Mouse (Mus musculus) forelimb bud, embryonic 11.5 days (tissue): ENCODE measurements around the gene Umad1.
"Not testable (repeated sequence)": the region's sequence is repeated elsewhere in the genome, so short reads cannot be mapped to it uniquely, and the experiment has no call there.

Source experiments
- DNase-seq: peaks from one replicate; pipeline ENCODE4 v3.0.0-alpha.2; 2012; ENCODE audit warnings: low read depth, low spot score

Umad1 gene

DNA sequence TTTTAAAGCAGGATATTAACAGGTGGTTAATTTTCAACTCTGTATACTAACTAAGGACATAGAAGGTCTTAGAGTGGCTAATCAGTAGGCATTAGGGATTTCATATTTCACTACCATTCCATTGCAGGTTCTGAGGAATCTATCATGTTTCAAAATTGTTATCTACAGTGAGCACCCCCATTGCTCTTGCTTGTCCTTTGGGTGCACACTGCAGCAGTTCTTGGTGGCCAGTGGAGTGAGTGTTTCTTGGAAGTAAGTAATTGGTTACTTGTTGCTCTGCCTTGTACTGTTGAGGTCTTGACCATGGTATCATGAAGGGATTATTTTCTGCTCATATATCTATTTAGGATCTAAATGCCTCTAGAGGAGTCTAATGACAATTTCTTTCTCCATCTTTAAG is 57.1 kb downstream of the Umad1 start:
- DNase-seq = no peak

DNA sequence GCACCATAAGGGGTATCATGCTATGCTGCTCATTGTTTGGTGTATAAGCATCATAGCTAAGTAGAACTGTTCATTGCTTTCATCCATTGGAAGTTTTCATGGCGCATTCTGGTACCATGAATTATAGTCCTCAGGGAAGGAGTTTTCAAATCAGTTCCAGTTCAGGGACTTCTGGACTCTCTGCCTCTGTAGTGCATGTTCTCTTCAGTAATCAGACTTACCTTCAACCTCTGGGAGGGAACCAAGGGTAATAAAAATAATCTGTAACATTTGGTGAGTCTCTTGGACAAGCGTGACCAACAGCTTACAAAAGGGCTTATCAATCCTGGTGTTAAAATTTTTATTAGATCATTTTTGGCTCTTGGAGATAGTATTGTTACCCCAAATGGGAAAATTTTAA is 60.5 kb downstream of the Umad1 start:
- no peak for DNase-seq

DNA sequence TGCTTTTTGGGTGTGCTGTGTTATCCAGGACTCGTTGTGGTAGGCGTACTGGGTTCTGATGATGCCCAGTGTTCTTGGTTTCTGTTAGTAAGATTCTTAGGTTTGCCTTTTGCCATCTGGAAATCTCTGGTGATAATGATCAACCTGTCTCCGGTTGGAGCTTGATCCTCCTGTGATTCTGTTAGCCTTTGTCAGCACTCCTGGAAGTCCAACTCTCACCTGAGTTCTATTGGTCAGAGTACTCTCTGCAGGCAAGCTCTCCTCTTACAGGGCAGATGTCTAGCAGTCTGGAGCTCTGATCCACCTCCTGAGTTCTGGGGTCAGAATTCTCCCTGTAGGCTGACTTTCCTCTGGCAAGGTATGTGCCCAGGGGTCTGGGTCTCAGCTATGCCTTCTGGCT is 72.4 kb downstream of the Umad1 start:
- DNase-seq = not testable (repeated sequence)

DNA sequence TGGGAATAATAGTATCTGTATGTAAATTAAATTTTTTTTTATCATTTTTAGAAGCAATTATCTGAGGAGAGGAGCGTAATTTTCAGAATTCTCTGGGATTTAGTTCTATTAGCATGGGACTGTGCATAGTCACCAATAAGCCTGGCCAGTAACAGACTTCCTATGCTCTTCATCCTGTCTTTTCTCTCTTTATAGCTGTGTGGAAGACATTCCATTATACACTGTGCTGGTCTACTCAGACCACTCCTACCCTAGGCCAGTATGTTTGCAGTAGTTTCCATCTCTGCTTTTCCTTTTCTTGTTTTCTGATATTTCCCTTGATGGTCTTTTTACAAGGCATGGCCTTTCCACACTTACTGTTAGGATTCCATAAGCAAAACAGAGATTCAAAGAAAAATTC is 74.3 kb downstream of the Umad1 start:
- DNase-seq = no peak

DNA sequence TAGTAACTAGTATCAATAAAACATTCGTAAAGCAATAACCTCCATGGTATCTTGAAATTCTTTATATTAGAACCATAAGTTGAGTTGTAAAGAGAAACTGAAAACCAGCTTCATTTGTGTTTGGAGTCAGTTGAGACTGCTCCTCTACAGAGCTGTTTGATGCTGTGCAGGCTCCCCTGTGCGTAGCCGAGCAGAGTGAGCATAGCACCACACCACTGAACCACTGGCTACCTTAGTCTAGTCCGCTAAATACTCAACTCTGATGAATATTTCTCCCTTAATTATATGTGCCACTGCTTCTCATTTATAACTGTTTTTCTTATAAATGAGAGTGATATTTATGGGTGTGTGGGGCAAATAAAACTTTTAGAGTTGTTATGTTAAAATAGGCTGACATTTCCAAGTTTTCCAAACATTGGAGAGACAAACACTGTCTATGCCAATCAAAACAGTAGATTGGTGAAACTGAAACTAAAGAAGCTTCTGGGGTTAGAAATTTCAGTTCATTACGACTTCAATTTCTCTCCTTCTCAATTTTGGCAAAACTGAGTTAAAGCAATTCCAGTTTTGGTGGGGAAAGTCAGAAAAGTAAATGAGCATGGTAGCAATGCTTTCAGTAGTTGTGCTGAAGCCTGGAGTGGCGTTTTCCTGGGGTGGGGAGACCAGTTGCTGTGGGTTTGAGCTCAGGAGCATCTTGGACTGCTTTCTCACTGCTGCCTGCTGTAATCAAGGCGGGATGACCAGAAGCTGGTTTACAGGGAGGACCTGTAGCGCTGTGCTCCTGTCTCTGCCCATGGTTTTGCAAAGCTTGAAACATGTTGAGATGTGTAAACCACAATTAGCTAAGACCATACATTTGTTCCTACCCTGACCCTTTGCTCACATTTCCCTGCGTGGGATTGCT is 77.7 kb downstream of the Umad1 start:
- no peak for DNase-seq

DNA sequence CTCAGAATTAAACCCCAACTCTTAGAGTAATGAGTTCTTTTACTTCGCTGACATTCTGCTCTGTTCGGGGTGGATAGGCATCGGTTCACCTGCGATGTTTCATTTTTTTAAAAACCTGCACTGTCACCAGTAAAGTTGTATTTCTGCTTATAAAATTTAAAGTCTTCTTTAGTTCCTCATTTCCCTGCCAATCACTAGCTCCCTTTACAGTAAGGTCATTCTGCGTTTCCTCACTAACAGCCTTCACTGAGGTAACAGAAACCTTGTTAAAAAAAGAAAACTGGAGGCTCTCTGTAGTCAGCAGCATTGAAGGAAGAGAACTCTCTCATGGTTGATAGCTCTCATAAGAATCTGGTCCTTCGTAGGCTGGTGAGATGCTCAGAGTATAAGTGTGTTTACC is 80.4 kb downstream of the Umad1 start:
- DNase-seq = no peak

DNA sequence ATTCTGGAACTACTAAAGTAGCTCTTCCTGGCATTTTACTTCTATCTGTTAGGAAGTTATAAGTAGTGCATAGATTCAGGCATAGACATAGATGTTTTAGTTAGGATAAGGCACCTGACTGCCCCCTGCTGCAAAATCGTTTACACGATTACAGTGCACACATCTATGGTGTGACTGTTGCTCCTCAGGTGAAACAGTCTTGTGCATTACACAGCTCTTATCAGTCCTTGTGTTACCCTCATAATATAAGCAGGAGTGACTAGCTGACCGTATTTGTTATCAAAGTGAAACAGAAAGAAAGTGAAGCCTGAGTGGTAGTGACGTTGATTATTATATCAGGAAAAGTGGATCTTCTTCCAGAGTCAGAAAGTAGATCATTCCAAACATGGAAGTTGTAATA is 84.2 kb downstream of the Umad1 start:
- no peak for DNase-seq

DNA sequence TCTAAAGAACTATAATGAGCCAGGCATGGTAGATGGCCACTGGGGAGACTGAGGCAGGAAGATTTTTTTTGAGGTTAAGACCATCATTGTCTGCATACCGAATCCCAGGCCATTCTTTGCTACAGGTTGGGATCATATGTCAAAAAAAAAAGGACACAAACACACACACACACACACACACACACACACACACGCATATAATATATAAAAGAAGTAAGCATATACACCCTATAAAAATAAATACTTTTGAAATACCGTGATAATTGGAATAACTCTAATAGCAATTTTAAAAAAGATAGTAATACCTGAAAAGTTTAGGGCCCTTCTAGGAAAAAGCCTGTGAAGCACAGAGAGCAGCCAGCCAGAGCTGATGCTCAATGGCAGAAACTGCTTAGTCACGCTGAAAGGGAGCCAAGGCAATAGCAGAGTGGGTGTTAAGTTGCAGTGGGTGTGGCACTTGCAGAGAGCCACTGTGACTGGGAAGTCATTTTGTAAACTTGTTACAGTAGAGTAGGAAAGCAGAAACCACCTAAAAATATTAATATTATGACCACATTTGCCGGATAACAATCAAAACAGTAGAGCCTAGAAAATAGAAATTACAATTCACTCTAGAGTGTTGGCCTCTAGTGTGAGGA is 86.2 kb downstream of the Umad1 start:
- DNase-seq = peak; percentile 19

DNA sequence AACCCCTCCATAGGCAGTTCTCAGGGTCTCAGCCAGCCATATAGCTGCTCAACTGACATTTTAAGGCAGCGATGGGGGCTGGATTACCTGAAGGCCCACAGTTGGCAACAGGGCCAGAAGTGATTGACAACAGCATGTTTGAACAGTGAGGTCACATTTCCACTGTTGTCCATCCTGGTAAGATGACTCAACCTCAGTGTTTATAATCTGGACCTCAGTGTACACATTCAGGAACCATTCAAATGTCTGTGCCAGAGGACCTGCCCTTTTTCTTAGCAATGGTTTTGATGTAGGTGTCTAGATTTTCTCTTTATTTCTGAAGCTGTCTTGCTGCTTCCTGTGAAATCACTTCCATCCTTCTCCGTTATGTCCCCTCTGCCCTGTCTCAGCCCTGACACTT is 88.1 kb downstream of the Umad1 start:
- no peak for DNase-seq

DNA sequence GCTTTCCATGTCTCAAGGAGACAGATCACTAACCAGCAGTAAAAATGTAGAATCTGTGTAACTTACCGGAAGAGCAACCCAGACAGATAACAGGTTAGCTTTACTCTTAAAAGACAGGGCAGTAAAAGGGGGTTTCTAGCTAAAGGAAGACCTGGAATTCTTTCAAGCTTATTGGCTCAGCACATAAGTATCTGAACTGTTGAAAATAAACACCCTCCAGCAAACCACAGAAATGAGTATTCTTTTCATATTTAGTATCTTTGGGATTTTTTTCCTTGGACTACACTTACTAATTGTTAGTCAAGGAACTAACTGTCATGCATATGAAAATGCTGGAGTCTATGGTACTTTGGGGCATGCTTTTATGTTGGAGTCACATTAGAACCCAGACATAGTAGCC is 89.3 kb downstream of the Umad1 start:
- no peak for DNase-seq

DNA sequence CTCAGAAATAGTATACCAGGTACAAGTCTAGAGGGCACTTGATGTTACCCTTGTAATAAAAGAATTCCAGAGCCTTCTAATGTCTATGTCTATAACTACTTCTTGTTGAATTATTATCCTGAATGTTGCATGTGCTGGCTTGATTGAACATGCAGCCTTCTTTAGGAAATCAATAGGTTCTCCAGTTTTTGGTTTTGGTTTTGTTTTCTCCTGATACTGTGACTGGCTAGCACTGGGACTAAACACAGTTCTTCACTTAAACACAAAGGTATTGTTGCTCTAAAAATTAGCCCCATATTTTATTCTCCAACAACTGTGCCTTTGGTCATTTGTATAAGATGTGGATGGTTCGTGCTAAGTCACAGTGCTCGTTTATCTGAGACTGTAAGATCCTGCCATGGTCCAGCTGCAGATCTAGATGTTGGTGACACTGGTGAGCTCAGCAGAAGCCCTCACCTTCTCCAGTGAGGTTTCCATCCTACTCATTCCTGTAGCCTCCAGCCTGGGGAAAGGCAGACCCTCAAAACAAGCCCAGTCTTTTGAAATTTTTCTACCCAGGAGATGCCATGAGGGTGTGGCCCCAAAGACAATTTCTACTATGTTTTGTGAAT is 90.1 kb downstream of the Umad1 start:
- no peak for DNase-seq

DNA sequence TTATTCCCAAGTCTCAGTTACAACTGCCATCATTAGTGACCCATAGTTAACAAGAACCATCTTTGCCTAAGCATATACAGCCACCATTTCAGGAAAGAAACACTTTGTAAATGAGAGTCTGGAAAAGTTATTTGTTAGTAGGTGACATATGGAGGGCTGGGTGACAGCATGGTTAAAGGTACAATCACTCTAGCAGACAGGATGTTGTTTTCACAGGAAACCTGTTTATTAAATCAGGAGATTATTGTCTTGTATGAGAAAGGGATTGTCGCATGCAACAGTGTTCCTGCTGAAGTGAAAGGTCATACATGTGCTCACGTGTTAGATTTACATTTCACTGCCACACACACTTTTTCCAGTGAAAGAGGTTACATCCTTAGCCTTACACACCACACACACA is 92.4 kb downstream of the Umad1 start:
- DNase-seq = no peak

DNA sequence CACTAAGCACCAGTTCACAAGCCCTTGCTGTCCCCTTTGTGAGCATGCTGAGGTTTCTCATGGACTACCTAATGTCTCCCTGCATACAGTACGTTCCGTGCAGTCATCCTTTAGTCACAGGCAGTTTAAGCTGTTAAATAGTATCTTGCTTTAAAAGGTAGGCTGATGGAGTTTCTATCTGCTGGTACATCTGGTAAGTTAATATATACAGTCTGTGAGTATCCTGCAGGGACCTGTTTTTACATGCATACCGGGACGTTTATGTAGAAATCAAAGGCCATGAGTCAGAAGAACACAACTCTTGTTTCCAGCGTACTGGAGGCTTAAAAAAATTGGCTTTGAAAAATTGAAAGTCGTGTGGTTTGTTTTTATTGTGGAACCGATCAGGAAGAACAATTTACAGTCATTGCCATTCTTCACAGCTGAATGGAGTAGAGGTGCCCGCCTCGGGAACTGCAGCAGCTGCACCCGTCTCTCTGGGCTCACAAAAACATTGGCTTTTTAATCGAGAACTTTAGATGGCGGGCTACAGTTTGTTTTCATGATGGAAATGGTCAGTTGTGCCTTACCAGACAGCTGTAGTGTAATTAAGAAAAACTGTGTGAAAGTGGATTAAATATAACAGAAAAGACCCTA is 93.6 kb downstream of the Umad1 start:
- peak; percentile 14 for DNase-seq

DNA sequence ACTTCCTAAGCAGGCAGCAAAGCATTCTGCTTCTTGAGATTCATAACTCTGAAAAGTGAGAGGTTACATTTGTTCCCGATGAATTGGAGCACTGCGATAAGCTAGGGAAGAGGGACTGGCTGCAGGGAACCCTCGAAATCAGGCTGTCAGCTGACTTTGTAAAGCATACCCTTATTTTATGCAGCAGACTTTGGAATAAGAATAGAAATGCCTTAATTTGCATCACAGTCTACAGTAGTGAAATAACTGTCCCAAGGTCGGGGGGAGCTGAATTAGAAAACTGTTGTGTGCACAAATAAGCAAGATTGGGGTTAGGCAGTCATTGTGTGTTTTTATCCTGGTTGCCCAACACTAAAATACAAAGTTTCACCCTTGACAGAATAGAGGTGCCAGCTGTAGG is 94.4 kb downstream of the Umad1 start:
- DNase-seq = no peak

DNA sequence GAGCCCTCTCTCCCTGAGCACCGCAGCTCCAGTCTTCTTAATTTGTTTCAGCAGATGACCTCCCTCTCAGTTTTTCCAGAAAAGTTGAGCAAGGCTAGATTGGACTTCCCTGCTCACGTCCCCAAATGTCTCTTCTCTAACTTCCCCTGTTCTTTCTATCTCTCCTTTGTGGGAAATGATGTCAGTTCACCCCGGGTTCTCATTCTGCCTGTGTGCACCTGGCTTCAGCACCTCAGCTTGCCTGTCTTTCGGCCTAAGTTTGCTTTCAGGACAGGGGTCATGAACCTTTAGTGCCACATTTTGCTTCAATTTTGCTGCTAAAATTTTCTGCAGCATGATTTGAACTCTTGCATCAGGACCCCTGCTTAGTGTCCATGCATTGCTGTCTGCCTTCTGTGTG is 95.8 kb downstream of the Umad1 start:
- no peak for DNase-seq

DNA sequence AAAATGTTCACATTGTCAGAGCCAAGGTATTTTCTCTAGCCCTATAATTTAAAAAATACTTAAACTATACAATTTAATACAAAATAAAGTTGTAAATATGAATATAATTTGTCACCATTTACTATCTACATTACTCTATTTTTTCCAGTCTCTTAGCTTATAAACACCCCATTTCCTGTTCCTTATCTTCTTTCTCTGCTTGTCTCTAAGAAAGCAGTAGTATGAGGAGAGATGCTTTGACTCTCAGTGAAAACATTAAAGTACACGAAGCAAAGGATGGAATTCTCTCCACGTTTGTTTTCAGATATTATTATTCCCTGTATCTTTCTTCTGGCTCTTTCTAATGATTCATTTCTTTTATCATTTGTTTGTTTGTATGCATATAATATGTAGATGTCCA is 99.1 kb downstream of the Umad1 start:
- no peak for DNase-seq

DNA sequence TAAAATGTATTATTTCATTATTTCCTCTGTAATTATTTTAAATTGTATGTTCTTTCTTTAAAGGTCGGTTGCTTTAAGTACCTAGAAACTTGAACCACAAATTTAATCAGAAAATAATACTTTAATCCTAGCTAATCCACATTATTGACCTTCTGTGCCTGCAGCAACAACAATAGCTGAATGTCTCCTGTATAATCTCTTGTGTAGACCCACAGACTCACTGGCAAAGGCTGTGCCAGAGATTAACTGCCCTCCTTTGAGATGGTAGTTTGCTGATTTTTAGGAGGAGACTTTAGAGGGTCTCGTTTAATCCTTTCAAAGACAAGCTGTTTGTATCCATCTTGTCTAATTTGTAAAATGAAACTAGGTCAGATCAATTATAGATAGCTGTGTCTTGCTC is 99.7 kb downstream of the Umad1 start:
- no peak for DNase-seq

DNA sequence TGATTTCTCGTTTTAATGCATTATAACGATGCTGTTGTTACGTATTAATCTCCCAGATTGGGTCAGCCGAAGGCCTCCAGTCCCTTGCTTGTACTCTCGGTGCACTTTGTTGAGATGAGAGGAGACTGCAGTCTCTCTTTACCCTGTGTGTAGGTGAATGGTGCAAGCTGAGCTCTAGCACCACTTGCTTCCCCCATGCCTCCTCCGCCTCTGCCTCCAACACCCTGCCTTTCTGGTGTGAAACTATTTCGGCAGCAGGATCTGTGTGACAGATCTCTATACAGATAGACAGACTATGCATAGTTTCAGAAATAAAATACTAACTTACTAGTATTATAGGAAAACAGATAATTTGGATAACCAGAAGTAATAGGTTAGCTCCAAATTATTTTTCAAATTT is 101.7 kb downstream of the Umad1 start:
- no peak for DNase-seq

DNA sequence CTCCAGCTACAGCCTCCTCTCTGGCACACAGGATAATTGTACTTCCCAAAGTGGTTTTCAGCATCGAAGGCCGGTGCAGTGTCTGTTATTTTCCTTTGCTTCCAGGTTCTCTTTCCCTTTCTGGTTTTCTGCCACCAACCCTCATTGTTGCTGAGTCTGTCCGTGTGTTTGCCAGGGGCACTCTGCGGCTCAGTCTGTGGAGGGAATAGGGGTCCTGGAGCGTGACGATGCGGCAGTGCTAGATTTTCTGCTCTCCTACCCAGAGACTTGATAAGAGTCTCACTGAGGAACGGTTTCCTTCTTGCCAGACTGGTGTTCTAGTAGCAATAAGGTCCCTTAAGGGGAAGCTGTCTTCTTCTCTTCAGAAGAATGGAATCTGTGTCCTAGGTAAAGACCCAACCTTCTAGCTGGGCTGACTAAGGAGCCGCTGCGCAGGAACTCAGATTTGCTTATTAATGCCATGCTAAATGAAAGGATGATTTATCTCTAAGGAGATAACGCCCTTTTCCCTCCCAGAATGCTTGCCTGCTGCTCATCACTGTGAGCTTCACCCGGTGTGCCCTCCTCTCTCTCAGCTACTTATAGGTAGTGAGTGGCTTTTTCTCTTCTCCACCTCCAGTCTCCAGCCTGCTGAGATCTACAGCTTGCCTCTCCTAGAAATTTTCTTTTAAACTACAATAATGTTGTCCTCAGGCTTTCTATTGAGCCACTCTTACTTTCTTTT is 105.1 kb downstream of the Umad1 start:
- no peak for DNase-seq

DNA sequence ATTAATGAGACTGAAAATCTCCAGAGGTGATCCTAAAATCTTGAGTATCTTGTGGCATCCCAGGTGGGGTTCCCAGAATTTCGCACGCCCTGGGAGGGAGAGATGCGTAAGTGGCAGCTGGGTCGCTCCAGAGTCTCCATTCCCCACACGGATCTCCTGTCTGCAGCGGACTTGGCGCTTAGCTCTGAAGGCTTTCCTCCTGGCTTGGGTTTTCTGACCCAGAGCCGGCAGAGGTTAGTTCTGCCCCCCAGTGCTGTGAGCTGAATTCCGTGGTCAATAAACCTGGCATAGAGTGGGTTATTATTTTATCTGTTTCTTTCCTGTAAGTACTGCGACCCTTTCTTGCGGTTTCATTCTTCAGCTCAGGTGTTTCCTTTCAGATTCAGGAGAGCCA is 105.7 kb downstream of the Umad1 start:
- DNase-seq = no peak

DNA sequence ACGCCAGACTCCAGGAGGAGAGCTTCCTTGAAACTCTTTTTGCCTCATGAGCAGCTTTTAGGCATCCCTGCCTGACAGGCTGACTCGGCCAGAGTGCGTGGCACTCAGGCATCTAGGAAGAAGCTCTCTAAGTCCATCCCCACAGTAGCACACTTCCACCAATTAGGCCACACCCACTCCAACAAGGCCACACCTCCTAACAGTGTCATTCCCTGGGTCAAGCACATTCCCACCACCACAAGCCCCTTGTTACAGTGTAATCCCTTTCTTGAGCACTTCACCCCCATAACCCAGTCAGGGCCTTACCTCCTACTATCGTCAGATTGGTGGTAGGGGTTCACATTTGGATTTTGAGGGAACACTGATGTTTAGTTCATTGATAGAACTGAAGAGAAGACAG is 108.6 kb downstream of the Umad1 start:
- no peak for DNase-seq
